Mouse (Mus musculus): ENCODE measurements at regions not wholly inside any gene's neighbourhood (a gene's known extent, or its start where the extent isn't known, plus 50 kb on each side); places are given as distances from the start of the nearest gene placed in this dataset.

GRCm38 (mm10) chr1:163562166-163562733 lies 158.8 kb upstream of the Gorab start:
- TF ChIP-seq POLR2A (IDR thresholded peaks at IDR 0.05; ENCODE audit: insufficient read length, low read depth) (no peak), TCF12 (IDR thresholded peaks at IDR 0.05; ENCODE audit: insufficient read depth, poor library complexity, severe bottlenecking) (peak; percentile 61), MAX (IDR thresholded peaks at IDR 0.05; ENCODE audit: low read depth) (no peak), USF1 (IDR thresholded peaks at IDR 0.05; ENCODE audit: low read depth) (no peak)
